Mouse (Mus musculus) cerebellum, adult (tissue): ENCODE measurements around the gene Jph2.
"Not testable (repeated sequence)": the region's sequence is repeated elsewhere in the genome, so short reads cannot be mapped to it uniquely, and the experiment has no call there.

Experiments used
- ATAC-seq: cut with Nextera tagmentation; 2 replicates; pipeline ENCODE4 v1.9.2; 2017; ENCODE audit warnings: mild to moderate bottlenecking, moderate library complexity, mixed read lengths; ENCODE audit not compliant: insufficient number of reproducible peaks, low FRiP score, low TSS enrichment

Jph2 gene

GRCm38 (mm10) chr2:163412419-163412818, 14.6 kb upstream of the Jph2 start:
- no peak for ATAC-seq

GRCm38 (mm10) chr2:163411840-163412239, 14.0 kb upstream of the Jph2 start:
- no peak for ATAC-seq

GRCm38 (mm10) chr2:163411344-163411743, 13.6 kb upstream of the Jph2 start:
- ATAC-seq, result not testable (repeated sequence)

- ATAC-seq, result no peak
Measured at GRCm38 (mm10) chr2:163410211-163410610, 12.4 kb upstream of the Jph2 start.

GRCm38 (mm10) chr2:163404037-163404815, 6.4 kb upstream of the Jph2 start:
- no peak for ATAC-seq

GRCm38 (mm10) chr2:163401221-163401620, 3.4 kb upstream of the Jph2 start:
- ATAC-seq, result peak; percentile 42; the same call in 1 of the 2 replicates

- ATAC-seq, result no peak
Measured at GRCm38 (mm10) chr2:163399222-163399621, 1.4 kb upstream of the Jph2 start.

GRCm38 (mm10) chr2:163398770-163399169, 977 bp upstream of the Jph2 start:
- ATAC-seq, result no peak

GRCm38 (mm10) chr2:163397071-163397470, 722 bp downstream of the Jph2 start:
- ATAC-seq, result no peak

GRCm38 (mm10) chr2:163394977-163395376, 2.8 kb downstream of the Jph2 start:
- no peak for ATAC-seq

- no peak for ATAC-seq
Measured at GRCm38 (mm10) chr2:163393976-163394375, 3.8 kb downstream of the Jph2 start.

- ATAC-seq, result no peak
Measured at GRCm38 (mm10) chr2:163393241-163393640, 4.6 kb downstream of the Jph2 start.

- ATAC-seq, result no peak
Measured at GRCm38 (mm10) chr2:163392436-163392835, 5.4 kb downstream of the Jph2 start.

- ATAC-seq, result no peak
Measured at GRCm38 (mm10) chr2:163386423-163387190, 11.2 kb downstream of the Jph2 start.

- no peak for ATAC-seq
Measured at GRCm38 (mm10) chr2:163385126-163385525, 12.7 kb downstream of the Jph2 start.

- ATAC-seq, result no peak
Measured at GRCm38 (mm10) chr2:163381246-163381645, 16.5 kb downstream of the Jph2 start.

- no peak for ATAC-seq
Measured at GRCm38 (mm10) chr2:163379366-163379765, 18.4 kb downstream of the Jph2 start.

- no peak for ATAC-seq
Measured at GRCm38 (mm10) chr2:163376082-163376481, 21.7 kb downstream of the Jph2 start.

GRCm38 (mm10) chr2:163375468-163375867, 22.3 kb downstream of the Jph2 start:
- ATAC-seq, result no peak

- no peak for ATAC-seq
Measured at GRCm38 (mm10) chr2:163372627-163373026, 25.2 kb downstream of the Jph2 start.

- ATAC-seq, result no peak
Measured at GRCm38 (mm10) chr2:163370175-163370574, 27.6 kb downstream of the Jph2 start.
